Mouse (Mus musculus) stomach, embryonic 16.5 days (tissue): ENCODE measurements around the gene Aff3. TPM values are rescaled to one million over a fixed set of nuclear protein-coding genes. Genes with fewer than 3 reads are reported as not detected.

Experiments used
- ATAC-seq: fragments of 200-750 bp; cut with Nextera tagmentation; 2 replicates; pipeline ENCODE4 v1.8.0; 2017; ENCODE audit warnings: moderate number of reproducible peaks, moderate TSS enrichment; ENCODE audit not compliant: insufficient read depth, low FRiP score
- H3K27ac ChIP-seq: fragments of 300-500 bp; sonication (generic); 2 replicates; pipeline ENCODE4 v1.5.1; 2014; ENCODE audit warnings: low read length
- H3K27me3 ChIP-seq: fragments of 300-500 bp; sonication (generic); 2 replicates; pipeline ENCODE4 v1.6.1; 2014; ENCODE audit warnings: low read length, control low read depth, mixed read lengths; ENCODE audit not compliant: control insufficient read depth, insufficient read depth
- H3K36me3 ChIP-seq: fragments of 300-500 bp; sonication (generic); 2 replicates; pipeline ENCODE4 v1.6.1; 2014; ENCODE audit warnings: low read length; ENCODE audit not compliant: control insufficient read depth, insufficient read depth
- H3K4me1 ChIP-seq: fragments of 300-500 bp; sonication (generic); 2 replicates; pipeline ENCODE4 v1.6.1; 2014; ENCODE audit warnings: low read length, control low read depth, mixed read lengths; ENCODE audit not compliant: control insufficient read depth, insufficient read depth
- H3K4me2 ChIP-seq: fragments of 300-500 bp; sonication (generic); 2 replicates; pipeline ENCODE4 v1.6.1; 2014; ENCODE audit warnings: low read depth, low read length, mixed read lengths
- H3K4me3 ChIP-seq: fragments of 300-500 bp; sonication (generic); replicated peaks from 2 replicates; pipeline ENCODE4 v1.5.1; 2014; ENCODE audit warnings: mild to moderate bottlenecking, low read length
- H3K9ac ChIP-seq: fragments of 300-500 bp; sonication (generic); 2 replicates; pipeline ENCODE4 v1.6.1; 2014; ENCODE audit warnings: low read length
- H3K9me3 ChIP-seq: fragments of 300-500 bp; sonication (generic); replicated peaks from 2 replicates; pipeline ENCODE4 v1.6.1; 2016; ENCODE audit warnings: low read length, control low read depth; ENCODE audit not compliant: control insufficient read depth
- WGBS: fragments of 180-500 bp; shearing (Covaris S2); extraction: QIAGEN DNeasy Blood & Tissue Kit; methylation state at CpG from one replicate; pipeline ENCODE4 v1.1.7; 2014; 5-methylcytosine and 5-hydroxymethylcytosine counted together
- polyA plus RNA-seq: library from polyadenylated mRNA; unstranded; fragments of >200 nt; fragmentation: Nextera tagmentation; extraction: Ambion mirVana; gene quantifications from 2 replicates; pipeline ENCODE4 v1.2.1, GENCODE M21; 2015

The Aff3 gene
- polyA plus RNA-seq, 1 experiment from 2014 or later: 3.0 TPM

DNA sequence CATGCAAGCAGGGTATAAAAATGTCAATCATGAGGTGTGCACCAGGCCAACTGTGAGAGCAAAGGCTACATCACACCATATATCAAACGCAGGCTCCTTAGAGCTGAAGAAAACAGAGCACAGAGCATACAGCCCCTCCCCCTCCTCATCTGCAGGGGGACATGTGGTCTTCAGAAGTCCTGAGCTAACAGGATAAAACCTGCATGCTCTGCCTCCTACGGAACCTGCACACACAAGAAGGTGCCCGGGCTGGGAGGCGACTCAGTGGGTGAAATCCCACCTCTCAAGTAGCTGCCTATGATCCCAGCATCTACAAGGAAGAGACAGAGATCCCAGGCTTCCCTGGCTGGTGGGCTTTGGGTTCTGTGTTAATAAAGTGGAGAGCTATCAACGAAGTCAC lies 70.0 kb downstream of the Aff3 start:
- no peak overlapping the region for H3K4me2 ChIP-seq
- no peaks in the 10 kb centered on the region for H3K36me3 ChIP-seq
- 56% methylated on average over 5 of the region's 5 CpGs for whole genome bisulfite sequencing
- H3K9me3 ChIP-seq: no peaks in the 10 kb centered on the region
- no peak overlapping the region for H3K9ac ChIP-seq
- H3K27ac ChIP-seq: no peak overlapping the region
- H3K4me1 ChIP-seq: no peaks in the 10 kb centered on the region
- H3K27me3 ChIP-seq: no peaks in the 10 kb centered on the region
- ATAC-seq: no peak
- H3K4me3 ChIP-seq: no peak overlapping the region

DNA sequence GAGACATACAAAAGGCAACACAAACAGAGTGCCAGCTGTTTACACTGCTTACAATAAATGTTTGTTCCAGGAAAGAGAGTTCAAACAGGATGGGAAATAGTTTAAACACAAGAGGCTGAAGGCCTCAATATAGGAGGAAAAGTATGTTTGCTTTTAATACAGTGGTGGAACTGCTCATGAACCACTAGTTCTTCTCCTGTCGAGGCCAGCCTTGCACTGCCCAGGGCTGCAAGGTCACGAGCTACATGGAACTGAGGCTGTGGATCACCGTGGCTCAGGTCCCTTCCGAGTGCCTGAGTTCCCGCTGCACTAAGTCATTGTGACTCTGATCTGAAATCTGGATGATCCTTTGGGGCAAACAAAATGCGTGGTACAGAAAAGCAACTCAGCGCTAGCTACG lies 73.6 kb downstream of the Aff3 start:
- H3K4me3 ChIP-seq: no peak overlapping the region
- no peaks in the 10 kb centered on the region for H3K36me3 ChIP-seq
- H3K4me2 ChIP-seq: no peak overlapping the region
- no peak overlapping the region for H3K27ac ChIP-seq
- H3K4me1 ChIP-seq: no peaks in the 10 kb centered on the region
- no peak for ATAC-seq
- WGBS: 57% methylated on average over 8 of the region's 8 CpGs
- no peaks in the 10 kb centered on the region for H3K27me3 ChIP-seq
- H3K9ac ChIP-seq: no peak overlapping the region
- H3K9me3 ChIP-seq: no peaks in the 10 kb centered on the region

DNA sequence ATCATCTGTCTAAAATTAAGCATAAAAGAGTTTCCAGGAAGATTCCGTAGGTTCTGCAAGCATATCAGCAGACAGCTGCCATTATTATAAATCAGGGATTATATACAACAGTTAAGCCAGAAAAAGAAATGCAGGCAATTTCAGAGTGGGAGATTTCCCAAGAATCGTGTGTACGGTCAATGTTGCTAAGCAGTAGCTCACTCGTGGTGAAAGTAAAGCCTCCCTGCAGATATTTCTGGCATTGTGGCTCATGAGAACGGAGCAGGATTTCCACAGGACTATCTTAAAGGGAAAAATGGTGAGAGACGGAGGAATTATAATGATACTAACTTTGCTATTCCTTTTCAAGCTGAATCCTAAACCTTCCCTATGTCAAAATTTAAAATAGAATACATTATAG lies 76.0 kb downstream of the Aff3 start:
- H3K9me3 ChIP-seq: no peaks in the 10 kb centered on the region
- H3K27me3 ChIP-seq: no peaks in the 10 kb centered on the region
- no peak overlapping the region for H3K4me2 ChIP-seq
- ATAC-seq: no peak
- 58% methylated on average over 6 of the region's 6 CpGs for WGBS
- H3K27ac ChIP-seq: no peak overlapping the region
- no peak overlapping the region for H3K9ac ChIP-seq
- no peaks in the 10 kb centered on the region for H3K36me3 ChIP-seq
- H3K4me3 ChIP-seq: no peak overlapping the region
- no peaks in the 10 kb centered on the region for H3K4me1 ChIP-seq

DNA sequence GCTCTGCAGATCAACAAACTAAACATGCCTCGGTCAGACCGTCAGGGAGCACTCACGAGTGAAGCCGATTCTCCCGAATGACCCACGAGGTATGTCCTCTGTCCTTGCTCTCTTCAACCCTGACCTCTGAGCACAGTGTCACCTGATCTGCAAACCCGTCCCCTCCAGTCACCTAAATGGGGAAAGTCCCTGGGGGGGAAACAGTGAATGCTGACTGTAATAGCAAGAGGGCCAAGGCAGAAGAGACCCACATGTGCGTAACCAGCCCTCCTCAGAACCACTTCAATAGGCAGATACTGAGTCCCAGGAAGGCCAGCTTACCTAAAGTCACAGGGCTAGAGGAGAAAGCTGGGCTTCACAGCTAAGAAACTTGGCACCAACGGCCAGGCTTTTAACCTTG lies 82.4 kb downstream of the Aff3 start:
- Histone ChIP-seq H3K4me1 (no peaks in the 10 kb centered on the region), H3K4me2 (no peak overlapping the region), H3K9me3 (no peaks in the 10 kb centered on the region), H3K4me3 (no peak overlapping the region), H3K27ac (no peak overlapping the region), H3K9ac (no peak overlapping the region), H3K27me3 (no peaks in the 10 kb centered on the region), H3K36me3 (no peaks in the 10 kb centered on the region)
- no peak for ATAC-seq
- 73% methylated on average over 9 of the region's 9 CpGs for WGBS

DNA sequence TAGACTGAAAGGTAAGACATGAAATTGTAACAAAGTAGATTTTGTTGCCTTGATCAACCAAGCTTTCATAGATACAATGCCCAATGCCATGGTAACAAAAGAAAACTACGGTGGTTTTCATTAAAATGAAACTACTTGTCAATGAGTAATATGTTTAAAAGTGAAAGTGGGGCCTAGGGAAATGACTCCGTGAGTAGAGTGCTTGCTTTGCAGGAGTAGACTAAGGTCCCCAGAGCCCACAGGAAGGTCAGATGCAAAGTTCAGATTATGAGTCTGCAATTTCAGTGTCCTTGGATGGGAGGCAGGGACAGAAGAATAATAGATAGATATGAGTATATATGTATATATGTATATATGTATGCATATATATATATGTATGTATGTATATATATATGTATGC lies 84.2 kb downstream of the Aff3 start:
- Histone ChIP-seq H3K9me3 (no peaks in the 10 kb centered on the region), H3K36me3 (no peaks in the 10 kb centered on the region), H3K4me2 (no peak overlapping the region), H3K4me1 (no peaks in the 10 kb centered on the region), H3K9ac (no peak overlapping the region), H3K27ac (no peak overlapping the region), H3K4me3 (no peak overlapping the region), H3K27me3 (no peaks in the 10 kb centered on the region)
- no peak for ATAC-seq
- 75% methylated on average over 2 of the region's 2 CpGs for WGBS

DNA sequence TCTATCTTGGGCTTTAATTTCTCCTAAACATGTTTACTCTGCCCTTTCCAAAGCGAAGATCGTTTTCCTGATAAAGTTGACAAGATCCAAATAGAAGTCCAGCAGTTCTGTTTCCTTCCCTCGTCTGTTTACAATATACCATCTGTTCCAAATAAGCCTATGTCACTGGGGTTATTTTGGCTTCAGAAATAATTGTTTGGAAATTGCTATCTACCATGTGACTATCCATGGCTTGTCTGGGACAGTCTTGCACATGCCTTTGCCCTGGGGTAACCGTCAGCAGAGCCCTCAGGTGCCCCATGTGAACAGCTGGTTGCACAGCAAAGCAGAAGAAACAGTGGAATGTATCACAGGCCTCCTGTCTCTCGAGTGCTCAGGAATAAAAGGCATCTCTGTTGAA lies 86.4 kb downstream of the Aff3 start:
- H3K4me3 ChIP-seq: no peak overlapping the region
- no peak overlapping the region for H3K9ac ChIP-seq
- no peaks in the 10 kb centered on the region for H3K36me3 ChIP-seq
- H3K4me2 ChIP-seq: no peak overlapping the region
- no peaks in the 10 kb centered on the region for H3K4me1 ChIP-seq
- no peak overlapping the region for H3K27ac ChIP-seq
- 0 out of 2 replicates have a peak, but pooled peaks have one; percentile 21 for ATAC-seq
- 38% methylated on average over 5 of the region's 5 CpGs for WGBS
- no peaks in the 10 kb centered on the region for H3K9me3 ChIP-seq
- no peaks in the 10 kb centered on the region for H3K27me3 ChIP-seq

DNA sequence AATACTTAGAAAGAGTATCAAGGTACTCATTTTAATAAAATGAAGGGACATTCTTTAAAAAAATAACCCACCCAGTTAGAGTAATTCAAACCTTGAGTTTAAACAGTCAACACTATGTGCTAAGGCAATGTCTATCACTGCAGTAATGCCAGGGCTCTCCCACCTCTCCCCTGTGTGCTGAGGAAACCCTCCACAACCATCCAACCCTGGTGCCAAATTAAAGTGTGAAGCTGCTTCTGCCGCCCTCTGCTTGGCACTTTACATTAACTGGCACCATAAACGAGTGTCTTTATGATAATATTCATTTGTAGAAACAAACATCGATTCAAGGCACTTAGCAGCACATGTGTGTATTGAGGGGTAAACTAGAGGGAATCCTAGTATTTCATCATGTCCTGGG lies 97.0 kb downstream of the Aff3 start:
- Histone ChIP-seq H3K4me3 (no peak overlapping the region), H3K9me3 (no peaks in the 10 kb centered on the region), H3K4me1 (no peaks in the 10 kb centered on the region), H3K9ac (no peak overlapping the region), H3K4me2 (no peak overlapping the region), H3K36me3 (no peaks in the 10 kb centered on the region), H3K27me3 (no peaks in the 10 kb centered on the region), H3K27ac (no peak overlapping the region)
- ATAC-seq: no peak
- 65% methylated on average over 3 of the region's 3 CpGs for WGBS

DNA sequence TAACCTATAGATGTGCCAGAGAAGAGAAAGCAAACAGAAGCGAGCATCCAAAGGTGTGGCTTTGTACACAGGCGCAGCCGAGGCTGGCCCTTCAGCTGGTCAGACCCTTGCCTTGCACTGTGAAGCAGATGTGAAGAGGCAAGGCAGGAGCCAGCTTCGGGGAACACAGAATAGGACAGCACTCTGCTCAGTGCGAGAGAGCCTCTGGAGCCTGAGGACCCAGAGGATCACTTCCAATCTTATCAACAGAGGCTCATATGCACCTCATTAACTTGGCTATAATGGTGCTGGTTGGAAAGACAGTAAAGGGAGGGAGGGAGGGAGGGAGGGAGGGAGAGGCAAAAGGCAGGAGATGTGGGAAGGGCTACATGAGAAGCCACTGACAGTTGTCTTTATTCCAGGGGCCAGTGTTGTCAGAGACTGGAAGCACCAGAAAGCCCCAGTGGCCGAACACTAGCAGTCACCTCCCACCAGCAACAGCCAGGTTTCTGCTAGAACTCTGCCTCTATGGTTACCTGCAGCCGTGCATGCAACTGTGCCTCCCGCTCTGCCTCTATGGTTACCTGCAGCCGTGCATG lies 98.6 kb downstream of the Aff3 start:
- Histone ChIP-seq H3K4me1 (no peaks in the 10 kb centered on the region), H3K27me3 (no peaks in the 10 kb centered on the region), H3K36me3 (no peaks in the 10 kb centered on the region), H3K27ac (no peak overlapping the region), H3K9me3 (no peaks in the 10 kb centered on the region), H3K9ac (no peak overlapping the region), H3K4me3 (no peak overlapping the region), H3K4me2 (no peak overlapping the region)
- ATAC-seq: no peak
- WGBS: 40% methylated on average over 9 of the region's 9 CpGs

DNA sequence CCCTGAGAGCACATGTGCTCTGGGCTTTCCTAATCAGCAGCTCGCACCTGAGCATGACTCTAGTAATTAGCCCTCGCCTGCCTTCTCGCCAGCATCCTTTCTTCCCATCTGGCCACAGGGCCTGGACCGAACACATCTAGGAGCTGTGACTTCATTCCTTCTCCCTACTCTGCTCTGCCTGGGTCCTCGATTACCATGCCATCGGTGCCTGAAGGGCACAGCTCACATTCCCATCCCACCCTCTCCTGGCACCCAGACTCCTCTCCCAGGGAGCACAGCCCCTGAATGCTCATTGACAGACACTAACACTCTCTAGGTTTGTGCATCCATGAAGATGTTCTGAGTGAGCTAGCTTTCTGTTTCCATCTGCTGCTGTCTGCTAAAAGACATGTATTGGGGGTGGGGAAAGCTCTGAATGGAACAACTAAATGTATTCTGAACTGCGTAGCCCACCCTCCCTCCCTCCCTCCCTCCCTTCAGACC lies 99.4 kb downstream of the Aff3 start:
- Histone ChIP-seq H3K4me1 (no peaks in the 10 kb centered on the region), H3K9me3 (no peaks in the 10 kb centered on the region), H3K27ac (no peak overlapping the region), H3K4me2 (no peak overlapping the region), H3K9ac (no peak overlapping the region), H3K27me3 (no peaks in the 10 kb centered on the region), H3K36me3 (no peaks in the 10 kb centered on the region), H3K4me3 (no peak overlapping the region)
- 61% methylated on average over 7 of the region's 7 CpGs for WGBS
- ATAC-seq: no peak
